Mouse (Mus musculus) heart, embryonic 12.5 days (tissue): Measurements from ENCODE around the gene Defb21. TPM values are rescaled to one million over a fixed set of nuclear protein-coding genes. Genes with fewer than 3 reads are reported as not detected.

Experiments used
- ATAC-seq: fragments of 200-750 bp; cut with Nextera tagmentation; 2 replicates; pipeline ENCODE4 v1.8.0; 2017; ENCODE audit warnings: moderate TSS enrichment, moderate library complexity; ENCODE audit not compliant: insufficient number of reproducible peaks, low FRiP score
- H3K27ac ChIP-seq: fragments of 300-500 bp; sonication (generic); 2 replicates; pipeline ENCODE4 v1.5.1; 2016; ENCODE audit warnings: mild to moderate bottlenecking, moderate library complexity; ENCODE audit not compliant: poor library complexity, severe bottlenecking
- H3K27me3 ChIP-seq: fragments of 300-500 bp; sonication (generic); replicated peaks from 2 replicates; pipeline ENCODE4 v1.6.1; 2016; ENCODE audit warnings: mild to moderate bottlenecking, moderate library complexity
- H3K36me3 ChIP-seq: fragments of 300-500 bp; sonication (generic); 2 replicates; pipeline ENCODE4 v1.6.1; 2016; ENCODE audit warnings: mild to moderate bottlenecking, moderate library complexity
- H3K4me1 ChIP-seq: fragments of 300-500 bp; sonication (generic); replicated peaks from 2 replicates; pipeline ENCODE4 v1.6.1; 2016; ENCODE audit warnings: mild to moderate bottlenecking
- H3K4me2 ChIP-seq: fragments of 300-500 bp; sonication (generic); 2 replicates; pipeline ENCODE4 v1.6.1; 2016; ENCODE audit warnings: mild to moderate bottlenecking, moderate library complexity
- H3K4me3 ChIP-seq: fragments of 300-500 bp; sonication (generic); 2 replicates; pipeline ENCODE4 v1.5.1; 2016; ENCODE audit warnings: mild to moderate bottlenecking
- H3K9ac ChIP-seq: fragments of 300-500 bp; sonication (generic); 2 replicates; pipeline ENCODE4 v1.6.1; 2016; ENCODE audit warnings: mild to moderate bottlenecking, moderate library complexity
- H3K9me3 ChIP-seq: fragments of 300-500 bp; sonication (generic); replicated peaks from 2 replicates; pipeline ENCODE4 v1.6.1; 2016; ENCODE audit warnings: mild to moderate bottlenecking, moderate library complexity
- WGBS: fragments of 180-500 bp; shearing (Covaris S2); methylation state at CpG from one replicate; pipeline ENCODE4 v1.1.7; 2016; 5-methylcytosine and 5-hydroxymethylcytosine counted together
- polyA plus RNA-seq: library from polyadenylated mRNA; unstranded; fragments of >200 nt; fragmentation: Nextera tagmentation; extraction: Ambion mirVana; gene quantifications from 2 replicates; pipeline ENCODE4 v1.2.1, GENCODE M21; 2016

Gene Defb21
- polyA plus RNA-seq, 1 experiment from 2014 or later = not detected

- no peak overlapping the region for H3K4me2 ChIP-seq
- H3K9ac ChIP-seq = no peak overlapping the region
- H3K27ac ChIP-seq = no peak overlapping the region
- no peak overlapping the region for H3K4me3 ChIP-seq
- H3K4me1 ChIP-seq = no peaks in the 10 kb centered on the region
- no peaks in the 10 kb centered on the region for H3K36me3 ChIP-seq
- ATAC-seq = no peak
- no peaks in the 10 kb centered on the region for H3K9me3 ChIP-seq
- WGBS = 70% methylated on average over 6 of the region's 6 CpGs
- H3K27me3 ChIP-seq = peaks cover 2% of the 10 kb centered on the region
Measured at GRCm38 (mm10) chr2:152570313-152570712, 2.2 kb upstream of the Defb21 start.

- H3K4me2 ChIP-seq = no peak overlapping the region
- no peak overlapping the region for H3K27ac ChIP-seq
- no peak for ATAC-seq
- H3K4me1 ChIP-seq = no peaks in the 10 kb centered on the region
- H3K4me3 ChIP-seq = no peak overlapping the region
- H3K9ac ChIP-seq = no peak overlapping the region
- no peaks in the 10 kb centered on the region for H3K36me3 ChIP-seq
- peaks cover 2% of the 10 kb centered on the region for H3K27me3 ChIP-seq
- WGBS = 81% methylated on average over 8 of the region's 8 CpGs
- H3K9me3 ChIP-seq = no peaks in the 10 kb centered on the region
Measured at GRCm38 (mm10) chr2:152573484-152573883, 940 bp downstream of the Defb21 start.

GRCm38 (mm10) chr2:152580107-152580506 is 7.6 kb downstream of the Defb21 start, which contains the start of gene Defb19:
Defb19 (minus strand) TSS chr2:152580312.
- Histone ChIP-seq H3K36me3 (no peaks in the 10 kb centered on the region), H3K9me3 (no peaks in the 10 kb centered on the region), H3K4me1 (peaks cover 14% of the 10 kb centered on the region), H3K4me3 (no peak within 1 kb of the TSS), H3K4me2 (no peak within 1 kb of the TSS), H3K27me3 (no peaks in the 10 kb centered on the region), H3K9ac (no peak within 1 kb of the TSS), H3K27ac (no peak within 1 kb of the TSS)
- WGBS = 41% methylated on average over 7 of the region's 7 CpGs
- ATAC-seq = no peak

DNA sequence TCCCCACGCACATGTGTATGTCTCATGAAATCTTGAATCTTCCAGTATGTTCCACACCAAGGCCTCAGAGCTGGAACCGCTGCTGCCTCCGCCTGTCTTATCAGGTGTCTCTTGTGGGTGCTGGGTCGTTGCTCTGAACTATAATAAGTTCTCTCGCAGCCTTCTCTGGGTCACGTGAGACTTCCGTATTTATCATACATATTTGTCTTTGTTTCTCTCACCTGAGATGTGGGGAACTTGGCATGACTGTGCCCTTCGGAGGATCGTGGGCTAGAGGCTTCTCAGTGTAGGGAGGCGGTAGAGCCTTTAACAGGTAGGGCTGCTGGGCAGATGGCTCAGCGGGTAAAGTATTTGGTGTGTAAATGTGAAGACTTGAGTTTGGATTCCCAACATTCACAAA is 8.1 kb downstream of the Defb21 start:
- H3K36me3 ChIP-seq = no peaks in the 10 kb centered on the region
- 65% methylated on average over 11 of the region's 11 CpGs for WGBS
- no peak overlapping the region for H3K9ac ChIP-seq
- H3K9me3 ChIP-seq = no peaks in the 10 kb centered on the region
- ATAC-seq = no peak
- peaks cover 14% of the 10 kb centered on the region for H3K4me1 ChIP-seq
- H3K4me3 ChIP-seq = no peak overlapping the region
- no peaks in the 10 kb centered on the region for H3K27me3 ChIP-seq
- H3K4me2 ChIP-seq = no peak overlapping the region
- no peak overlapping the region for H3K27ac ChIP-seq

GRCm38 (mm10) chr2:152586926-152587560 is 14.5 kb downstream of the Defb21 start:
- H3K9me3 ChIP-seq = no peaks in the 10 kb centered on the region
- H3K4me3 ChIP-seq = no peak overlapping the region
- H3K27ac ChIP-seq = no peak overlapping the region
- no peaks in the 10 kb centered on the region for H3K27me3 ChIP-seq
- ATAC-seq = no peak
- WGBS = 75% methylated on average over 4 of the region's 4 CpGs
- no peak overlapping the region for H3K9ac ChIP-seq
- H3K36me3 ChIP-seq = no peaks in the 10 kb centered on the region
- no peaks in the 10 kb centered on the region for H3K4me1 ChIP-seq
- no peak overlapping the region for H3K4me2 ChIP-seq

GRCm38 (mm10) chr2:152588450-152588849 is 15.9 kb downstream of the Defb21 start:
- WGBS = 44% methylated on average over 2 of the region's 2 CpGs
- H3K9me3 ChIP-seq = no peaks in the 10 kb centered on the region
- ATAC-seq = no peak
- no peaks in the 10 kb centered on the region for H3K27me3 ChIP-seq
- H3K36me3 ChIP-seq = no peaks in the 10 kb centered on the region
- no peak overlapping the region for H3K4me2 ChIP-seq
- H3K27ac ChIP-seq = no peak overlapping the region
- H3K4me1 ChIP-seq = no peaks in the 10 kb centered on the region
- H3K9ac ChIP-seq = no peak overlapping the region
- H3K4me3 ChIP-seq = no peak overlapping the region

DNA sequence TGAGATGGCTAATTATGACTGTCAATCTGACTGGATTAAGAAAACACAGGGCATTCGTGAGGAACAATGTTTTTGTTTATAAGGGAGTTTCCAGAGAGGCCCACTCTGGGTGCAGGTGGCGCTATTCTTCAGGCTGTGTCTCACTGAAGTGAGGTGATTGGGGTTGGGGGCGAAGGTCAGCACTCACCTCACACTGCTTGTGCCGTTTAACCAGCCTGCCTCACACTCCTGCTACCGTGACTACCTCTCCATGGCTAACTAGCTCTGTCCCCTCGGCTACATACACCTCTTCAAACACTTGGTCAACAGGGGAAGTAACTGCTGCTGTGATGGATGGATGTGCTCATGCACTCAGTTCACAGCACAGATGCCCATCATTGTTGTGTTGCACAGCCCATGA is 16.5 kb downstream of the Defb21 start:
- no peaks in the 10 kb centered on the region for H3K36me3 ChIP-seq
- no peaks in the 10 kb centered on the region for H3K4me1 ChIP-seq
- ATAC-seq = no peak
- H3K27me3 ChIP-seq = no peaks in the 10 kb centered on the region
- H3K27ac ChIP-seq = no peak overlapping the region
- no peaks in the 10 kb centered on the region for H3K9me3 ChIP-seq
- H3K9ac ChIP-seq = no peak overlapping the region
- no peak overlapping the region for H3K4me3 ChIP-seq
- 49% methylated on average over 6 of the region's 6 CpGs for WGBS
- H3K4me2 ChIP-seq = no peak overlapping the region

GRCm38 (mm10) chr2:152599299-152599698 is 26.8 kb downstream of the Defb21 start, which contains the start of gene Defb45:
Defb45 (minus strand) TSS chr2:152599399.
- Histone ChIP-seq H3K36me3 (no peaks in the 10 kb centered on the region), H3K27ac (no peak within 1 kb of the TSS), H3K9me3 (no peaks in the 10 kb centered on the region), H3K27me3 (no peaks in the 10 kb centered on the region), H3K4me2 (no peak within 1 kb of the TSS), H3K9ac (no peak within 1 kb of the TSS), H3K4me1 (no peaks in the 10 kb centered on the region), H3K4me3 (no peak within 1 kb of the TSS)
- WGBS = 65% methylated on average over 7 of the region's 7 CpGs
- no peak for ATAC-seq

DNA sequence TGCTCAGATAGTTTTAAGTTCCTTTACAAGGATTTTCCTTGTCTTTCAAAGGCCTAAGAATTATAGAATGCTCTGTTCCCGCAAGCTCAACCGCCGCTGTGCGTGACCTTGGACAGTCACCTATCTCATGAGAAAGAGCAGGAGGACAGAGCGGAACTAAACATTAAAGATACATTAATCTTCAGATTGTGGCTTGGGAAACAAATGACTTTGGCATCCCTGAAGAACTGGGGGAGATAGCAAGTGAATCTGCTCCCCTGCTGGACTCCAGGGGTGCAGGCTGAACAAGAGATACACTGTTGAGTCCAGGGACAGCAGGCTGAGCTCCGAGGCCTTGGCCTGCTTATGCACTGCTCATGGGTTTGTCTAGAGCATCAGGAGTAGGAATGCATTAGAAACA is 27.5 kb downstream of the Defb21 start:
- no peak overlapping the region for H3K4me2 ChIP-seq
- WGBS = 74% methylated on average over 6 of the region's 6 CpGs
- H3K4me1 ChIP-seq = no peaks in the 10 kb centered on the region
- H3K9ac ChIP-seq = no peak overlapping the region
- H3K27me3 ChIP-seq = no peaks in the 10 kb centered on the region
- H3K36me3 ChIP-seq = no peaks in the 10 kb centered on the region
- no peak overlapping the region for H3K4me3 ChIP-seq
- no peak for ATAC-seq
- H3K9me3 ChIP-seq = no peaks in the 10 kb centered on the region
- H3K27ac ChIP-seq = no peak overlapping the region

GRCm38 (mm10) chr2:152601275-152601960 is 28.9 kb downstream of the Defb21 start:
- H3K9ac ChIP-seq = no peak overlapping the region
- no peaks in the 10 kb centered on the region for H3K27me3 ChIP-seq
- H3K27ac ChIP-seq = no peak overlapping the region
- H3K4me1 ChIP-seq = no peaks in the 10 kb centered on the region
- H3K9me3 ChIP-seq = no peaks in the 10 kb centered on the region
- 68% methylated on average over 4 of the region's 4 CpGs for WGBS
- H3K36me3 ChIP-seq = no peaks in the 10 kb centered on the region
- no peak overlapping the region for H3K4me3 ChIP-seq
- no peak for ATAC-seq
- H3K4me2 ChIP-seq = no peak overlapping the region

GRCm38 (mm10) chr2:152604057-152604456 is 31.5 kb downstream of the Defb21 start, which contains the start of gene Defb36:
Defb36 (plus strand) TSS chr2:152604327.
- H3K27me3 ChIP-seq = no peaks in the 10 kb centered on the region
- no peaks in the 10 kb centered on the region for H3K36me3 ChIP-seq
- no peaks in the 10 kb centered on the region for H3K4me1 ChIP-seq
- H3K4me3 ChIP-seq = no peak within 1 kb of the TSS
- H3K9ac ChIP-seq = no peak within 1 kb of the TSS
- WGBS = 77% methylated on average over 15 of the region's 15 CpGs
- no peak for ATAC-seq
- 0 out of 2 replicates have a peak, but pooled peaks cover 4% of the 10 kb centered on the region for H3K9me3 ChIP-seq
- H3K4me2 ChIP-seq = no peak within 1 kb of the TSS
- H3K27ac ChIP-seq = no peak within 1 kb of the TSS
